Mouse (Mus musculus) cerebellum, adult 2 months (tissue): ENCODE results near the gene Pax5.

Source experiments
- CTCF ChIP-seq: fragments of 200-500 bp; IDR thresholded peaks from 2 replicates; pipeline ENCODE4 v1.5.1; 2011; ENCODE audit warnings: low read depth, mild to moderate bottlenecking, control low read depth, low read length, moderate library complexity, borderline replicate concordance; ENCODE audit not compliant: insufficient read depth
- POLR2A ChIP-seq: fragments of 200-500 bp; IDR thresholded peaks from 2 replicates; pipeline ENCODE4 v1.6.1; 2011; ENCODE audit warnings: low read length, control low read depth, borderline replicate concordance; ENCODE audit not compliant: insufficient read depth

- TF ChIP-seq POLR2A (no peak), CTCF (no peak)
Observed at GRCm38 (mm10) chr4:44633694-44634524, 76.4 kb downstream of the Pax5 start.
